Mouse (Mus musculus): ENCODE results near the gene Mest.

Mest gene

DNA sequence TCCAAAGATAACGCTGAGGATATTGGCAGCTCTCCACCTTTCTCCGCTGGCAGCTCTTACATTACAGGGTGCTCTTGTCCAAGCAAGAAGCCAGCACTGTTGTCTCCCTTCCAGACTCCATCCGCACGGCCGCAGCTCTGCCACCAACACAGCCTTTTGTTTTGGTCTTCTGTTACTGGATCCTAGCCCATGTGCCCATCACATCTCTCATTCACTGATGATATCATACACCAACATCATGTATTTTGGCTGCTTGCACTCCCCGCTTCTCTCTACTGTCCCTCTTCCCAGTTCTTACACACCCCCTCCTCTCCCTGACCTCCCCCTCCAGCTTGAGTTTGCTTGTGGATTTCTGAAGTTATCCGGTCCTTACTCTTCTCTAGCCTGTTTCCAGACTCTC, 6.6 kb upstream of the Mest start:
- no peak for DNase-seq (ENCODE audit: low read depth, low spot score)
- H3K36me3 ChIP-seq (ENCODE audit: control insufficient read depth, insufficient read depth, low read length, poor library complexity, severe bottlenecking) = no peaks in the 10 kb centered on the region

DNA sequence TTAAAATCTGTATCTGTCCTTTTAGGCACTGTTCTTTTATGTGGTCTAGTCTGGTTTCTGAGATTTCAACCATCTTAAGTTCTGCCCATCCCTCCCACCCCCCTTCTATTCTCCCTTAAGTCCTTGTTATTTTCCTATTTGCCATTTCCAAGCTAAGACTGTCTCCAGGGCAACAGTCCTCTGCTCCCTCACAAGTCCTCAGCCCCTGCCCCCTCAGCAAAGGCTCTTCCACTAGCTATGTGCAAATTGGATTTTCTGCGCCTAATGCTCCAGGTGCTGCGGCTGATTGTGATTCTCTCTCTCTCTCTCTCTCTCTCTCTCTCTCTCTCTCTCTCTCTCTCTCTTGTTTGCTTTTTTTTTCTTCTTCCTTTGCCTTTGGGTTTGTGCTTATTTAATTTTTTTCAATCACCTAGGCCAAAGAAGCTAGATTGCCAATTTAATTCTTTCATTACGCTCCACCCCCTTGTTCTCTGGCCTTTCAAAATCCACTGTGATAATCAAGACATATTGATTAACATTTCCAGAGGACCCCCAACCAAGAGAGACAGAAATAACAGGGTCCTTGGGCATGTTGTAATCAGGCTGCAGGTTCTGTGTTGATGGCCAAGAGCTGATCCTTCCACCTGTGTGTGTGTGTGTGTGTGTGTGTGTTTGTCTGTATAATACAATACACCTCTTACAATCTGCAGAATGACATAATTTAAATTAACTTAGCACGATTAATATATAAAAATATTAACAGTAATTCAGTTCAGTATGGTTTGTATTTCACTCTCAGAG, 772 bp upstream of the Mest start:
- DNase-seq (ENCODE audit: low read depth, low spot score) = no peak

More for the DNA sequence above, 6.6 kb upstream of the Mest start:
- H3K27me3 ChIP-seq (ENCODE audit: control insufficient read depth, insufficient read depth, low read length, poor library complexity, severe bottlenecking) = no peaks in the 10 kb centered on the region

DNA sequence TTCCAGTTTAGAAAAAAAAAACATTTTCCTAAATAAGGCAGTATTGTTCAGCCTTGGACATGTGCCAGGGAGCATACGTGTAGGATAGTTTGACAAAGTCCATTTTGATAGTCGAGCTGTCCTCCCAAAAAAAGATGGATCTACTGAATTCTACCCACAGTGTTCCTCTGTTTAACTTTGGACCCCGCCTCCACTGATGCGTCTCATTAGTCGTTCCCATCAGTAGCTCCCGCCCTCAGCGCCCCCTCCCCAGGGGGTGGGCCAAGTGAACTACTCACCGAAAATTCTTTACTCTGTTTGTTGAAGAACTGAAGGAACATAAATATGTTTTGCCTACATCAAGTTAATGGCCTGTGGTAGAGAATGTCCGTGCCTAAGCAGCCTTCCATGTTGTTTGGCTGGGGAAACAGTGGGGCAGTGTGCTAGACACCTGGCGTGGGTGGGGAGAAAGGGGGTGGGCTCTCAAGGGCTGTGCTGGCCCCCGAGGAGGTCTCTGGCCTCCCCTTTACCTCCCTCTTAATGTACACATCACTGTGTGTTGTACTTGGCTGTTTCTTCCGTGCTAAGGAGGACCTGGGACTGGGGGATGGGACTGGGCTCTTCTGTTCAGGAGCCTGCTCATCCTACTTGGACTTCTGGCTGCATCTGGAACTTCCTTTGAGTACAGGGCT, 7.1 kb downstream of the Mest start:
- no peaks in the 10 kb centered on the region for H3K36me3 ChIP-seq (ENCODE audit: control insufficient read depth, insufficient read depth, low read length, poor library complexity, severe bottlenecking)
- DNase-seq (ENCODE audit: low read depth, low spot score) = no peak
- H3K27me3 ChIP-seq (ENCODE audit: control insufficient read depth, insufficient read depth, low read length, poor library complexity, severe bottlenecking) = no peaks in the 10 kb centered on the region; the same call in 1 of the 2 replicates

More for the DNA sequence above, 772 bp upstream of the Mest start:
- H3K36me3 ChIP-seq (ENCODE audit: control insufficient read depth, insufficient read depth, low read length, poor library complexity, severe bottlenecking) = no peaks in the 10 kb centered on the region
- H3K27me3 ChIP-seq (ENCODE audit: control insufficient read depth, insufficient read depth, low read length, poor library complexity, severe bottlenecking) = no peaks in the 10 kb centered on the region

DNA sequence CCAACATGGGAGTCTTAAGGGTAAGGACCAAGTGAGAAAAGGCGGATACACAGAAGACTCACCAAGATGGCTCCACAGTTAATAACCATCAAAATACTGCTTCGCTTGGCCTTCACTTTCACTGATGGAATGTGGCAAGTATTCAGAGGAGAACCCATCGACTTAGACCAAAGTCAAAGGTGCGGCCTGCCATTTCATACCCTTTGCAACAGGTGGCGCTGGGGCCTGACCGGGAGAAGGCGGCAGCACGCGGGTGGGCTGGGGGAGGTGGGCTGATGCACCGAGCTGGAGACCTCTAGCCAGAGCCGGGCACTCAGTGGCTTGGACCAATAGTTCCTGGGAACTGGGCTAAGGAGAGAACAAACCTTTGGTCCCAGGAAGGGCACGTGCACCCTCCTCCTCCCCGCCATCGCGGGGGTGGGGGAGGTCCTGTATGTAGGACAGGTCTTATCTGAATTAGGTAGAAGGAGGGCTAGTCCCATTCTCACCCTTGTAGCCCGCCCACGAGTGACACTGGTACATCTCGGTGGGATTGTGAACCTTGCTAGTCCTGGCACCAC, 9.3 kb downstream of the Mest start:
- DNase-seq (ENCODE audit: low read depth, low spot score) = no peak
- Histone ChIP-seq H3K36me3 (ENCODE audit: control insufficient read depth, insufficient read depth, low read length, poor library complexity, severe bottlenecking) (no peaks in the 10 kb centered on the region), H3K27me3 (ENCODE audit: control insufficient read depth, insufficient read depth, low read length, poor library complexity, severe bottlenecking) (no peaks in the 10 kb centered on the region; the same call in 1 of the 2 replicates)

DNA sequence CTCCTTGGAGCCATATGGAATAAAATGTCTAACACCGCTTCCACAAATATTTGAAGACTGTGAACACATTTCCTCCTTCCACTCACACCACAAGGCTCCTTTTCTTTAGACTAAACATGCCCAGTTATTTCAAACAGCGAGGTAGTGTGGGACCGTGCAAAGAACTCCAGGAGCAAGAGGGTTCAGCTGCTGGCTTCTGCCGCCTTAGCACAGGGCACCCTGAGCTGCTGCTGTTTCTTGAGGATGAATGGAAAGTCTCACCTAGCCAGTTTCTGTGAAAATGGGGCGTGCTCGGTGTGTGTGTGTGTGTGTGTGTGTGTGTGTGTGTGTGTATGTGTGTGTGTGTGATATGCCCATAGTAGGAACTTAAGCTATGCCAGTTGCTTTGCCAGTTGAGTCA, 11.1 kb downstream of the Mest start:
- H3K36me3 ChIP-seq (ENCODE audit: control insufficient read depth, insufficient read depth, low read length, poor library complexity, severe bottlenecking) = no peaks in the 10 kb centered on the region
- no peak for DNase-seq (ENCODE audit: low read depth, low spot score)
- no peaks in the 10 kb centered on the region; the same call in 1 of the 2 replicates for H3K27me3 ChIP-seq (ENCODE audit: control insufficient read depth, insufficient read depth, low read length, poor library complexity, severe bottlenecking)

DNA sequence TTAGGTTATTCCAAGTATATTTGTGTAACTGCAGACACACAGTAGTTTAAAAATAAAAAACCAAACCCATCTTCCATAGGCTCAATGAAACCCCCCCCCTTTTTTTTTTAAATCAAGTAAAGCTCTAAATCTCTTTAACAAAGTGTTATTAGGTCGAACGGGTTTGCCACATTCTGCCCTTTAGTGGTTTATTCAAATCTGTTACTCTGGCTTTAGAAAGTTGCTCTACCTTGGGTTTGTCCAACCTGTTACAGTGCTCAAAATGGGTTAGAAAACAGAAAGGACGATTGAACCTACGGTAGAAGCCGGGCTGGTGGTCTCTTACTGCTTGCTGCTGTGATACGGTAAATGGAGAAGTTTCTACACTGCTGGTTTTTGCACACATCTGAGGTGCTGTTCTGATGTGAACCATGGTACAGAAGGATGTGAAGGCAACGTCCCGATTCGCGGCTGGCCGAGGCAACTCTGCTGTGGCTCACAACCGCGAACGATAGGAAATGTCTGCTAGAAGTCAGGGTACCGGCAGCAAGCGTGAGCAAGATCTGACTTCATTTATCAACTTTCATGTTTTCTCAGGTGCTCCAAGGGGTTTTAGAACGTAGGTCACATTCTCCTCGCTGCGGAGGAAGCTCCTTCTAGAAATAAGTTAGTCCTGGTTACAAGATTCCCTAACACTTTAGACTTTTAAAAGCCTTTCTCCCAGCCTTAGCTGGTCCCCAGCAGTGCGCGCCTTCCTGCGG, 11.8 kb downstream of the Mest start:
- Histone ChIP-seq H3K36me3 (ENCODE audit: control insufficient read depth, insufficient read depth, low read length, poor library complexity, severe bottlenecking) (no peaks in the 10 kb centered on the region), H3K27me3 (ENCODE audit: control insufficient read depth, insufficient read depth, low read length, poor library complexity, severe bottlenecking) (peaks cover 2% of the 10 kb centered on the region)
- DNase-seq (ENCODE audit: low read depth, low spot score) = peak; percentile 26

DNA sequence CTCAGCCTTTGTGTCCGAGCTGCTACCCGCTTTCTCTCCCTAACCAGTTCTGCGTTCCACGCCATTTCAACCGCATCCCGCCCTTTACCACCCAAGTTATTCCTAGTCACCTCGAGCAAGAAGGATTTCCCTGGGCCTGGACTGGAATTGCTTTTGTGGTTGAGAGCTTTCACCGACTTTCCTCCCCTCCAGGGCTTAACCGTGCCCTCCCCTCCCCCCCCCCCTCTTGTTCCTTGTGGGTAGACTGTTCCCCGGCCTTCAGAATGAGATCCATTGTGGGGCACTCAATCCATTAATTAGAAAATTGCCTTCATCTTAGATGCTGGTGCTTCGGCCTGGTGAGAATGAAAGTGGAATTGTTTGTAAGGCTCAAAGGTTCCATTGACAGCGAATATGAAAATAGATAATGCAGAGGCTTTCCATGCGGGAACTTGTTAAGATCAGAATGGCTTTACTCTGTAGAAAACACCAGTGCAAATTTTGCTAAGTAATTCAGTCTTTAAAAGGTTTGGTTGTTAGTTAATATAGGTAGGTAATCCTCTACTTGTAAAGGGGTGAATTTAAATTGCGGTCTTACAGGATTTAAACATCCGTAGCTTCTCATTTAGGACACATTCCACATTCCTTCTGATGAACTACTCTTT, 12.5 kb downstream of the Mest start:
- H3K27me3 ChIP-seq (ENCODE audit: control insufficient read depth, insufficient read depth, low read length, poor library complexity, severe bottlenecking) = peaks cover 2% of the 10 kb centered on the region
- peak; percentile 3 for DNase-seq (ENCODE audit: low read depth, low spot score)
- H3K36me3 ChIP-seq (ENCODE audit: control insufficient read depth, insufficient read depth, low read length, poor library complexity, severe bottlenecking) = no peaks in the 10 kb centered on the region

DNA sequence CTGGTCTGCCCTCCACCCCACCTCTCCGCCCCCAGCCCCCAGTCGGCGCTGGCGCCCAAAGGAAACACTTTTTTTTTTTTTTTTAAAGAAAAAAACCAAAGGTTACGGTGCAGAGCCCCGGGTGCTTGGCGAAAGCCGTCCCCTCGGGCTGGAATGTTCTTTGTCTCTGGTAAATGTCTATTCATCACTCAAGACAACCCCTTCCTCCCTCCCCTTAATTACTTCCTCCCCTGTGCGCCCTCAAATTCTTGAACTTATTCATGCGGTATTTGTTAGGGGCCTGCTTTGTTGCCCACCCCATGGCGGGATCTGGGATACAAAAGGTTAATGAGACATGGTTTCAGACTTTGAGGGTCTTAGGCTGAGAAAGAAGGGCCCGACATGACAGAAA, 13.0 kb downstream of the Mest start:
- Histone ChIP-seq H3K36me3 (ENCODE audit: control insufficient read depth, insufficient read depth, low read length, poor library complexity, severe bottlenecking) (no peaks in the 10 kb centered on the region), H3K27me3 (ENCODE audit: control insufficient read depth, insufficient read depth, low read length, poor library complexity, severe bottlenecking) (peaks cover 2% of the 10 kb centered on the region)
- DNase-seq (ENCODE audit: low read depth, low spot score) = no peak

DNA sequence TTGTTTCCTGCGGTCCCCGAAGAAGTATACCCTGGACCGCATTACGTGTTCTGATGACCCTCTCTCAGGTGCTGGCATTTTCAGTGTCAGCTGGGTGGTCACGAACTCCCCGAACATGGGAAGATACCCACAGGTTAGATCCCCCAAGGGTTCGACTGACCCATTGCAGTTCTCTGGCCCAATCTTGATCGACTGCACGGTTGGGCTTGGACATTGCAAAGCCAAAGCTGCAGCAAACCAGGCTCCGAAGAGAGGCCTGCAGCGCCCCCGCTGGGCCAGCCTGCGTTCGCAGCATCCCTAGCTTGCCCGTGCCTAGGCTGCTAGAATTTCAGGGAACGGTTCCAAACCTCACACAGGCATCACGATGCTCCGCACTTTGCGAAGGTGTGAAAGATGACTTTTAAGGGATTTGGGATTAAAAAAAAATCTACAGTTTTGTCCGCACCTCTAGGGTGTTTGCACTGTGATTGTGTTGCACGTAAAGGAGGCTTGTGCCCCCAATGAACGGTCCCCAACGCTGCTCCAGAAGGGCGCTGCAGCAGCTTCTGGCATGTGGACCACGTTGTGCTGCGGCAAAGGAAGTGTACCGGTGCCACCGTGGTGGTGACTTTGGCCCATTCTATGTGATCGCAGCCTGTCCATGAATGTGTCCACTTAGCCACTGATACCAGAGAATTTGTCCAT, 13.7 kb downstream of the Mest start:
- DNase-seq (ENCODE audit: low read depth, low spot score) = peak; percentile 24

DNA sequence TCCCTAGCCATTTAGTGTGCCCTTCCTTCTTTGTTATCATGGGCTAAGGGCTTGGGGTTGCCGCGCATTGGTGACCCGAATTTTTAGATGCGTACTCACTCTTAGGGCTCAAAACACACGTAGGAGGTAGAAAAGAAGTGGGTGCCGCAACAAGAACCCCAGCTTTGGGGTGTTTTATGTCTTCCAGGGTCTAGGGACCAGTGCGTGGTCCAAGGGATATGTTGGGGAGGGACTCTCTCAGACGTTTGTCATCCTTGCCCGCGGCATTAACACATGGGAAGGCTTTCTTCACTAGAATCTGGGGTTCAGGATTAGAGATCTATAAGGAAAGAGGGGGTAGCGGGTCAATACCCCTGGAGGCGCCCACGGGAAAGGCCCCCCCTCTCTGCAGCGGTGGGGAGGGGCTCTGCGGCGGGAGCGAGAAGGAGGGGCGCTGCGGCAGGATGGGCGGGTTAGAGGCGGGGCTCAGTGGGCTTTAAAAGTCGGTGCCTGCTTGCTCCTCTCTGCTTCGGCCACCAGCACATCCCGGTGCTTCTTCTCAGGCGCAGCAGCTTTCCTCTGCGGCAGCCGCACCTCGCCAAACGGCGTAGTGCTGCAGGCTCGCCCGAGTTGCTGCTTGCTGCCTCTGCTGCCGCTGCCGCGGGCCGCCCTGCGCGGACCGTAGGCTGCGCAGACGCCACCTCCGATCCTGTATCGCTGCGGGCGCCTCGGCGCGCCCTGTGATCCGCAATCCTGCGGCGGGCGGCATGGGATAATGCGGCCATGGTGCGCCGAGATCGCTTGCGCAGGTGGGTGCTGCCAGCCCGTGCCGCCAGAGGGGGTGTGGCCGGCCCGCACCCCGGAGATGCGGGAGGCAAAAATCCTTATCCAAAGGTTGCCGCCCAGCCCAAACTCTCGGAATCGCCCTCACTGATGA, 14.5 kb downstream of the Mest start:
- peak; percentile 32 for DNase-seq (ENCODE audit: low read depth, low spot score)
- Histone ChIP-seq H3K27me3 (ENCODE audit: control insufficient read depth, insufficient read depth, low read length, poor library complexity, severe bottlenecking) (peaks cover 2% of the 10 kb centered on the region), H3K36me3 (ENCODE audit: control insufficient read depth, insufficient read depth, low read length, poor library complexity, severe bottlenecking) (no peaks in the 10 kb centered on the region)

More for the DNA sequence above, 13.7 kb downstream of the Mest start:
- H3K36me3 ChIP-seq (ENCODE audit: control insufficient read depth, insufficient read depth, low read length, poor library complexity, severe bottlenecking) = no peaks in the 10 kb centered on the region
- H3K27me3 ChIP-seq (ENCODE audit: control insufficient read depth, insufficient read depth, low read length, poor library complexity, severe bottlenecking) = peaks cover 2% of the 10 kb centered on the region

DNA sequence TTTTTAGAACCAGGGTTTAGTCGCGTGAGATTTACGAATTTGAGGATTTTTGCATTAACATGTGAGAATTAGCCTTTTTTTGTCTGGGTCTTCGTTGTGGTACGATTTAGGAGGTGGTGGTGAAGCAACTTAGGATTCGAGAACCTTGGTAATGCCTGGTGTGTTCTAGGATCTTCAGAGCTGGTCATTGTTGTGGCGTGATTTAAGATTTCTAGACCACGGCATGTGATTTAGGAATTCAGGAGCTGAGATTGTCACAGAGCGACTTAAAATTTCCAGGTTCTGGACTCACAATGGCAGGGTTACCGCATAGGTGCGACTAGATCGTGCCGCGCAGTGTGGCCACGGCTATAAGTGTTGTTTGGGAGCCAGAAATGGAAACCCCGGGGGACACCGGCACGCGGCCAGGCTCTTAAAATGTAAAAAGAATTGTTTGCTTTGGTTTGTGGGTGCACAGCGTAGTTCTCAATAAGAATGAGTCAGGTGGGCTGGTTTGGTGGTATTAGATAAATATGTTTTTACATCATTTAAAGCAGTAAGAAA, 15.2 kb downstream of the Mest start:
- peak; percentile 5 for DNase-seq (ENCODE audit: low read depth, low spot score)
- Histone ChIP-seq H3K27me3 (ENCODE audit: control insufficient read depth, insufficient read depth, low read length, poor library complexity, severe bottlenecking) (peaks cover 2% of the 10 kb centered on the region), H3K36me3 (ENCODE audit: control insufficient read depth, insufficient read depth, low read length, poor library complexity, severe bottlenecking) (no peaks in the 10 kb centered on the region)

DNA sequence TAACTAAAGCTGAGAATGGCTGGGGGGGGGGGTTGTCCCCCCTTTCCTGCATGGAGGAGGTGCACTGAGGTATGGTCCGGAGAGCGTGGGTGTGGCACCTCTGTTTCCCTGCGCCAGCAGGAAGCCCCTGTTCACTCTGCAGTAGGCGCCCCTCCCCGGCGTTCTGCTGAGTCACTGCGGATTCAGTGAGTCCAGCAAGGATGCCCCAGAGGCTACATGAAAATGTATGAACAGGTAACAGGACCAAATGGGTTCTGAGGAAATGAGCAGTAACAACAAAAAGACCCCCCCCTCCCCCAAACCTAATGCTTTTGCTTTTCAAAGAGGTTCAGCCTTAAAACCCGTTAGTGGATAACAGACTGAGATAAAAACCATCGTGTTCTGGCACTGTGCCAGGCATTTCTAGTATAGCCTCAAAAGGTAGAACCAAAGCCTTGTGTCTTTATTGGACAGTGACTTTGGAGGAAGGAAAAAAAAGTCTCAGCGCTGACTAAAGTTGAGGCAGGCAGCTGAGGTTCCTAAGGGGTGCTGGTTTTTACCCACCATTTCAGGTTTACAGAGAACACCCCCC, 15.9 kb downstream of the Mest start:
- DNase-seq (ENCODE audit: low read depth, low spot score) = peak; percentile 14
- H3K36me3 ChIP-seq (ENCODE audit: control insufficient read depth, insufficient read depth, low read length, poor library complexity, severe bottlenecking) = no peaks in the 10 kb centered on the region
- peaks cover 2% of the 10 kb centered on the region for H3K27me3 ChIP-seq (ENCODE audit: control insufficient read depth, insufficient read depth, low read length, poor library complexity, severe bottlenecking)

DNA sequence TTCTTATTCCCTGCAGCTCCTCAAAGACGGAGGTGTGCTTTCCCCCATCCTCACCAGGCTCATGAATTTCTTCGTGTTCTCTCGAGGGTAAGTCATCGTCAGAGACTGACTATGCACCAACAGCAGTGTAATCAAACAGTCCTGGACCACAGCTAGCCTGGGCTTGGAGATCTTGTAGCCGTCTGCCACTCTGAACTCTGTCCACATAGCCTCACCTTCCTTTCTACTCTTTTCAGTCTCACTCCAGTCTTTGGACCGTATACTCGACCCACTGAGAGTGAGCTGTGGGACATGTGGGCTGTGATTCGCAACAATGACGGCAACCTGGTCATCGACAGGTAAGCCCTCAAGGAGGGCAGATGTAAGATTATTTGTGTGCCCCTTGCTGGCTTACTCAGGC, 21.5 kb downstream of the Mest start:
- no peak for DNase-seq (ENCODE audit: low read depth, low spot score)
- H3K36me3 ChIP-seq (ENCODE audit: control insufficient read depth, insufficient read depth, low read length, poor library complexity, severe bottlenecking) = peaks cover 8% of the 10 kb centered on the region; the same call in 1 of the 2 replicates
- H3K27me3 ChIP-seq (ENCODE audit: control insufficient read depth, insufficient read depth, low read length, poor library complexity, severe bottlenecking) = peaks cover 1% of the 10 kb centered on the region; the same call in 1 of the 2 replicates
